Mouse (Mus musculus): ENCODE measurements around the gene Unkl.

GRCm38 (mm10) chr17:25244239-25244638, 56.0 kb downstream of the Unkl start:
- TF ChIP-seq GATA1 (IDR thresholded peaks at IDR 0.05; ENCODE audit: borderline replicate concordance, low read length), result no peak
- TF ChIP-seq FLI1 (IDR thresholded peaks at IDR 0.05; ENCODE audit: low read length), result no peak
